Comparison of ENCODE assay signal across 26 mouse cellular contexts in the genomic region with DNA sequence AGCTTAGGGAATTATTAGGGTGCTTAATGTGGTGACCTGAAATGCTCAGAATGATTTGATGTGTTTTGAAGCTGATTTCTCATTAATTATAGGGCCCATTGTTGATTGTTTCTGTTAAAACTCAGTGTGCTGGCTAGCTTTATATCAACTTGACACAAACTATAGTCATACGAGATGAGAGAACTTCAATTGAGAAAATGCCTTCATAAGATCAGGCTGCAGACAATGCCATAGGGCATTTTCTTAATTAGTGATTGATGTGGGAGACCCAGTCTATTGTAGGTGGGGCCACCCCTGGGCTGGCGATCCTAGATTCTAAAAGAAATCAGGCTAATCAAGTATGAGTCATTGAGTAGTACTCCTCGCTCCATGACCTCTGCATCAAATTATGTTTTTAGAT.
"Had no signal": no experiment of that assay in that cellular context is flagged by ENCODE, and none has a peak within 500 bp of the region (broad histone marks: within the 10 kb centered on the region; RNA-seq: fewer than 3 reads in every experiment).

No protein-coding gene starts in this region.

- H3K27ac ChIP-seq: gastrocnemius, adult 2 months; heart, embryonic 10.5 days; hindbrain, embryonic 10.5 days; hindbrain, embryonic 12.5 days; hindbrain, embryonic 14.5 days; intestine, embryonic 15.5 days; layer of hippocampus, adult 2 months; left cerebral cortex, adult 2 months; limb, embryonic 10.5 days; limb, embryonic 12.5 days had no signal

- DNase-seq: gastrocnemius, adult 2 months; gastrocnemius, postnatal 10 days; gastrocnemius, postnatal 25 days; heart, adult 18-20 months; heart, postnatal 10 days; heart, postnatal 4 days; kidney, adult 18-20 months; kidney, adult 8-10 months; kidney, postnatal 10 days; kidney, postnatal 25 days; kidney, postnatal 4 days; liver had no signal

- ATAC-seq: hindbrain, embryonic 16.5 days; inflammation-experienced regulatory T-cells, adult 6 months; intestine, embryonic 15.5 days; intestine, postnatal 0 days had no signal

- H3K36me3 ChIP-seq: heart, embryonic 10.5 days; heart, embryonic 12.5 days; hindbrain, embryonic 10.5 days; hindbrain, embryonic 12.5 days; intestine, embryonic 15.5 days; limb, embryonic 10.5 days; limb, embryonic 12.5 days had no signal

- H3K9me3 ChIP-seq: heart, embryonic 10.5 days; heart, embryonic 12.5 days; hindbrain, embryonic 10.5 days; hindbrain, embryonic 12.5 days; intestine, embryonic 15.5 days; limb, embryonic 10.5 days; limb, embryonic 12.5 days had no signal

- H3K9ac ChIP-seq: heart, embryonic 12.5 days; hindbrain, embryonic 12.5 days; hindbrain, embryonic 14.5 days; intestine, embryonic 15.5 days; limb, embryonic 12.5 days had no signal

- H3K4me2 ChIP-seq: heart, embryonic 12.5 days; hindbrain, embryonic 12.5 days; hindbrain, embryonic 14.5 days; intestine, embryonic 15.5 days; limb, embryonic 12.5 days; liver, embryonic 11.5 days had no signal

- H3K27me3 ChIP-seq: heart, embryonic 12.5 days; hindbrain, embryonic 12.5 days; intestine, embryonic 15.5 days; limb, embryonic 12.5 days had no signal

- H3K4me1 ChIP-seq: heart, embryonic 10.5 days; heart, embryonic 12.5 days; hindbrain, embryonic 10.5 days; hindbrain, embryonic 12.5 days; intestine, embryonic 15.5 days; limb, embryonic 10.5 days; limb, embryonic 12.5 days had no signal

- H3K4me3 ChIP-seq: gastrocnemius, adult 2 months; heart, embryonic 10.5 days; heart, embryonic 12.5 days; hindbrain, embryonic 10.5 days; hindbrain, embryonic 12.5 days; intestine, embryonic 15.5 days; layer of hippocampus, adult 2 months; left cerebral cortex, adult 2 months; limb, embryonic 10.5 days; limb, embryonic 12.5 days had no signal
